Mouse (Mus musculus) small intestine, adult 2 months (tissue): ENCODE results near the gene Dcbld1.

Experiments
- CTCF ChIP-seq: fragments of 200-500 bp; IDR thresholded peaks from 2 replicates; pipeline ENCODE4 v1.5.1; 2012; ENCODE audit warnings: low read depth, mild to moderate bottlenecking, control low read depth, inconsistent platforms, low read length, moderate library complexity, mixed read lengths; ENCODE audit not compliant: insufficient replicate concordance, insufficient read length; ENCODE audit errors: extremely low read depth
- POLR2A ChIP-seq: fragments of 200-500 bp; IDR thresholded peaks from 2 replicates; pipeline ENCODE4 v1.6.1; 2012; ENCODE audit warnings: low read depth, mild to moderate bottlenecking, control low read depth, inconsistent platforms, low read length, moderate library complexity

- TF ChIP-seq CTCF: no peak
- no peak for TF ChIP-seq POLR2A
These were observed 20.0 kb downstream of the Dcbld1 start for GRCm38 (mm10) chr10:52253426-52253825.
